Mouse (Mus musculus) cerebellum, postnatal 10 days (tissue): Measurements from ENCODE around the gene Hspb11.

Experiments
- DNase-seq, 2 experiments: peaks; one replicate each; pipeline ENCODE4 v3.0.0; 2021; ENCODE audit warnings: mixed read lengths in 2 of 2

Hspb11 gene

DNA sequence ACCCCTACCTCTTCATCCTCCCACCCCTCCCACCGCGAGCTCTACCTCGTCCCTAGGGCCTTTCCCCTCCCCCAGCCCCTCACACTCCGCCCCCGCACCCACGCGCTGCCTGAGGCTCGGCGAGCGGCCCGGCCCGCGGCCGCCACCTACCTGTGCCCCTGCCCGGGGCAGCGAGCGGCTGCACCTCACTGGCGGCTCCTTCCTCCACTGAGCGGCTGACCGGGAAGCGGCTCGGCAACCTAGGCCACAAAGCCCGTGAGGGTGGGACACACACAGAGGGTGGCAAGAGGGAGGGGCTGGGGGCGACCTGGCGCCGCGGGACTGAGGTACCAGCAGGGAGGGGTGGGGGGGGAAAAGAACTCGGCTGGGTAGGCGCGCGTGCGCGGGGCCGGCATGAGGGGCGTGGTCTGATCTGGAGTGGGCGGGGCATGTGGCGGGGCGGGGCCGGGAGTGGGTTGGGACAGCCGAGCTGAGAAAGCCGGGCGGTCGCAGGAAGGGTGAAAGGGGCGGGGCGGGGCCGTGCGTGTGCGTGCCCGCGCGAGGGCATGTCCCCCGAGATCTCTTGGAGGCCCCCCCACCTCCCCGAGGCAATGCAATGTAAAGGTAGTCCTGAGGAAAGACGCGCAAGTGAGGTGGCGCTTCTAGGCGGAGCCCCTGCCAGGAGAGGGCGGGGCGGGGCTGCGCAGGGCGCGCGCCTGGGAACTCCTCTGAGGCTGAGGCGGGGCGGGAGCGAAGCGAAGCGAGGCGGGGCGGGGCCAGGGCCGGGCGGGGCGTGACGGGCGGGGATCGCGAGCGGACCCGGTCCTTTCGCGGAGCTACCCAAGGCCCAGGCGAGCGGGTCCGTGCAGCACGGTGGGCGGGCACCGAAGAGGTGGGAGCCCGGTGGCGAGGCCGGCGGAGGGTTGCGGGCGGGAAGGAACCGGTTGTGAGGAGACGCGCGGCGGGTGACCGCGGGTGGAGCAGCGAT, at the start of gene Hspb11, which contains the start of gene Lrrc42:
TSS of gene Hspb11 (plus strand) at position 469 of the 967 bp plus-strand sequence.
TSS of gene Lrrc42 (minus strand) at position 408 of the 967 bp plus-strand sequence.
- DNase-seq = peak; percentile 99

DNA sequence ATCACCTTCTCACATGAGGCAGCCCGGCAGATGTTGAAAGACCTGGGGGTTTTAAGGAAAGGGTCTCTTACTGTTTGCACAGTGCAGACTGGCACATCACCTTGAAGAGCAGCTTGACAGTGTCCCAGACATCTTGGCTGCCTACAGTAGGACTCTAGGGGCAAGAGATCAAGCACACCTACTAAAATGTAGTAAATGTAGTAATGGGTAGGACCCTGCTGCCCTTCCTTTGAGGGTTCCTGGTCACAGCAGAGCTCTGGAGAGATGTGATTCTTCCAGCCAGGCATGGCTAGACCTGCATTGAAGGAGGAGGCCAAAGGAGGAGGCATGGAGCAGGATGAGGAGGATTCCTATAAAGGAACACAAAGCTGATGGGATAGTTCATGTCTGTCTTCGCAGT, 46.4 kb upstream of the Hspb11 start:
- DNase-seq = no peak

DNA sequence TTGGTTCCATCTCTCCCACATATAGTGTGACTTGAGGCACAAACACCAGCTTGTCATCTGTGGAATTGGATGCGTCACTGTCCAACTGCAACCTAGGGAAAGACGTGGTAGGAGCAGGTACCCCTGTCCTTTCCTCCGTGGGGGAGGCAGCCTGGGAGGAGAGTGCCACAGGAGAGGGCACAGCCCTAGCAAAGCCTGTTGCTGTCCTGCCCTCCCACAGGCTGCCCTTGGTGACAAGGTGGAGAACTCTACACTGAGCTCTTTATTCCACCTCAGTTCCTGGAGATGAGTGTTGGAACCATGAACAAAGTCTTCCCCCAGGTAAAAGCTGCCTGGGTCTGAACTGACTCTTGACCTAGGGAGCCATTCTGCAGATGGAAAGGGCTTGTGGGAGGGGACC, 44.5 kb upstream of the Hspb11 start, which contains the start of gene Ldlrad1:
TSS of gene Ldlrad1 (plus strand) at position 301 of the 400 bp plus-strand sequence.
- no peak for DNase-seq

DNA sequence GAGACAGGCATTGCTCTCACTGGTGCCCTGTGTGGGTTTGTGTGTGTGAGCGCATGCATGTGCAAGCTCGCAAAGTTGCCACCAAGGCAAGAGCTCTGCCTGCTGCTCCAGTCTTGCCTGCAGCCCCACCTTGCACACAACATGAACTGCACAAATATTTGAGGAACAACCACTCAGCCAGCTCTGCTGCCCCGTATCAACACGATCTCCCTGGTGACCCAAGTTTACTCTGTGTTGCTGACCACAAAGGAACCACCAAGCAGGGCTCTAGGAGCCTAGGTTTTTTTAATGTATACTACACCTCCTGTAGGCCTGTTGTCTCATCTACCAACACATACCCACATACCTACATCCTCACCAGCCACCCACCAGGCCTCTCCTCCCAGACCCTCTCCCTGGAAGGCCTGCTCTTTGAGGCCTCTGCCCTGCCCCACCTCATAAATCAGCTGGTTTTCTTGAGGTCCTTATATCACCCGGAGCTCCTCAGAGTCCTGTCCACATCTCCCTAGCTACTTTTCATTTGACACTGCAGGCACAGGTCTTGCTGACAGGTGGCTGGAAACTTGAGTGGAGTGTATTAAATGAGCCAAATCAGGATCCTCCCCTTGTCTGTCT, 42.8 kb upstream of the Hspb11 start:
- no peak for DNase-seq

DNA sequence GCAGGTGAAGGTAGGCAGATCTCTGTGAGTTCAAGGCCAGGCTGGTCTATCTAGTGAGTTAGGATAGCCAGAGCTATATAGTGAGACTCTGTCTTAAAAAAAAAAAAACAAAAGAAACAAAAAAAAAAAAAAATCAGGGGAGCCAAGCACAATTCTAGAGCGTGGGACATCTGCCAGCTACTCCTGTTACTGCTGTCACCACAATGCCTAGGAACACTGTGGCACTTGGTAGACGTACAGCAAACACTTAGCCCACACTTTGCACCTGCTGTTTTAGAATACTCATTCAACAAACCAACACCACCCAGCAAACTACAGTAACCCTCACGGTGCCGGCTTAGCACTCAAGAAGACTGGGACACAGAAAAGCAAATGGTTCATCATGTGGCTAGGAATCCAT, 41.9 kb upstream of the Hspb11 start:
- DNase-seq = peak; percentile 18 to 21

DNA sequence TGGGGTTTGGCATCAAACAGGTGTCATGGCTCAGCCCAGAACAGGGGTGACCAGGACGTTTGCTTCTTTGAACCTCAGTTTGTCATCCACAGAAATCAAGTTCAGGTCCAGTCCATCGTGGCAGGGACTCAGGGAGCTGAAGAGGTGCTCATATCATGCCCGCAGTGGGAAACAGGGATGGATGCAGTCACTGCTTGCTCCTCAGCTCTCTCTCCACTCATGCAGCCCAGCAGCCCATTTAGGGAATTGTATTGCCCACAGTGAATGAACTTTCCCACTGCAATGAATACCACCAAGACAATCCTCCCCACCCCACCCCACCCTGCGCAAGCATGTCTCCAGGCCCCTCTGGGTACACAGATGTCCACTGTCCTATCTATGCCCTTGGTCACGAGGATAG, 41.5 kb upstream of the Hspb11 start:
- DNase-seq = no peak

DNA sequence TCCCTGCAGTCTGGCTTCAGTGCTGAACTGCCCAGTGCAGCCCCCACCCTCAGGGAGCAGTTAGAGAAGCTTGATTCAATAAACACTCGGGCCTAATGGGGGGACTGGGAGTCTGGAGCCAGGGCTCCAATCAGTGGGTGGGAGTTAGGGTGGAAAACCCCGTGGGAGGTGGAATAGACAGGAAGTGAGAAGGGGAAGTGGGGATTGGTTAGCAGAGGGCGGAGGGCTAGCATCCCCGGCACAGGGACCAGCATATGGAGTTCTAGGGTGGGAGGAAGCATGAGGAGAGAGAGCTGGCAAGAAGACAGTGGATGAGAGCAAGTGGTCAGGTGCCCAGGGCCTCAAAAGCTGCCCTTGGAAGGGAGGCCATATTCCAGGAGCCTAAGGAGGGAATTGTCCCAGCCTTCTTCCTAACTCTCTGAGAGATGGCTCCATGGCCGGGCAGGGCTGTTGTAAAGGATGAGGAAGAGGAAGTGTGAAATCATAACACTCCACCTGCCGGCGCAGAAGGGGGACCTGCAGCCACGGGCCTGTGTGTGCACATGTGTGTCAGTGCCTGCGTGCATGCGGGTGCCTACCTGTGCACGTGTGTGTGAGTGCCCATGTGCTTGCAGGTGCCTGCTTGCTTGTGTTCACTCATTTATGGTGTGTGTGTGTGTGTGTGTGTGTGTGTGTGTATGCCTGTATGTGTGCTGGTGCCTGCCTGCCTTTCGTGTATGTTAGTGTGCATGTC, 39.9 kb upstream of the Hspb11 start:
- peak; percentile 34 to 35 for DNase-seq

DNA sequence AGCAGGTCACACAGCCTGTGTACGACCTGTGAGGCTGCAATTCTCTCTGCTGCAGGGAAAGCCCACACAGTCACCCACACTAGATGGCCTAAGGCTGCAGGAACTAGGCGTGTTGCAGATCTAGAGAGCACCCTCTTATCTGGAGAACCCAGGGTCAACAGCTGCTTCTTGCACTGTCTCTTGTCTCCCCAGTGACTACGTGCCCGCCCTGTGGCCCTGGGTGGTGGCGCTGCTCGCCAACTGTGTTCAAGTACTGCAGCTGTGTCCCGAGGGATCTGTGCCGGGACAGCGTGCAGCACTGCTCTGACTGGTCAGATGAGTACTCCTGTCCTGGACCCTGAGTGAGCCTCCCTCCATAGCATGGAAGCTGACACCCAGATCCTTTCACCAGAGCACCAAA, 35.8 kb upstream of the Hspb11 start:
- no peak for DNase-seq

DNA sequence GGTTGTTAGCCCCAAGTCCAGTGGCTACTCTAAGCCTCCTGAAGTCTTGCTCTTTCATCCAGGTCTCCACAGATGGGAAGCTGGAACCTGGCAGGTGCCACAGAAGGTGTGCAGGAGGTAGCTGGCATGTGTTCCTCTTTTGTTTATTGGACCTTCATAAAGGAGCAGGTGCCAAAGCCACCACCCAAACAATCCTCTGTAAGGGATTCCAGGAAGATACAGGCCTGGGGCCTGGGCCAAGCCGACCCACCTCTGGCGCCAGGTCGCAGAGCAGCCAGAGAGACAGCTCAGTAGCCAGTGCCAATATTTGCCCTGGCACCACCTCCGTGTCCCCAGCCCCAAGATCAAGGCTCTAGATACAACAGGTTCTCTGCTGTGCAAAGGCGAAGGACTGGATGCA, 31.9 kb upstream of the Hspb11 start:
- peak; percentile 36 to 49 for DNase-seq

DNA sequence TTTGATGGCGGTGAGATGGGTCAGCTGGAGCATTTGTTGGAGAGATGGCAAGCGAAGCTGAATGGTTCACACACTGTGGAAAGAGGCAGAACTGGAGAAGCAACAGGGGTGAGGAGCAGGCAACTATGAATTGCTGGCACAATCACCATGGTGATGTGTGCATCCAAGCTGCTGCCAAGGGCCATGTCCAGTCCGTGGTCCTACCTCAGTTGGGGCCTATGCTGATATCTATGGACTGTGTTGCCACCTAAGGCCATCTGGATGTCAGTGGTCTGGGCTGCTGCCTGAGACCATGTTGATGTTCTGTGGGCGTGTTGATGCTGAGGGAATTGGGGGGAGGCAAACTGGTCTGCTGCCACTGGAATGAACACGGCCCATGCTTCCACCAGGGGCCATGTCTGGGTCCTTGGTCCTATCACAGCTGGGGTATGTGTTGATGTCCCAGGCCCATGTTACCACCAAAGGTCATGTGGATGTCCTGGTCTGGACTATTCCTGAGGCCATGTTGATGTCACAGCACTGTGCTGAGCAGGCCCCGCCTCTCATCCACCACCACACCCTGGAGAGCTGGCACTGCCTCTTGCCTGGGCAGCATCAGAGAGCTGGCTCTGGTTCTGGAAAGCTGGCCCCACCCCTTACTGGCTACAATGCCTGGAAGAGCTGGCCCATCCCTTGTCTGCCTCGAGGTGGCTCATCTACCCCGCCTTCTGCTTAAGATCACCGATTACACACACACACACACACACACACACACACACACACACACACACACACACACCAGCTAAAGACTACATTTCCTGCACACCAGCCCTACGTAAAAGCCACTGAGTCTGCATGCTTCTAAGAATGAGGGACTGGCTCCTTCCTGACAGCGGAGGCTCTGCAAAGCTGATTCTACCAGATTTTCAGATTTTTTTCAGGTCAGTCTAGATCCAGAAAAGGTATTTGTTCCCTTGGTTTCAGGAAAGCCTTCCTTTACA, 29.9 kb upstream of the Hspb11 start:
- peak; percentile 92 to 95 for DNase-seq

DNA sequence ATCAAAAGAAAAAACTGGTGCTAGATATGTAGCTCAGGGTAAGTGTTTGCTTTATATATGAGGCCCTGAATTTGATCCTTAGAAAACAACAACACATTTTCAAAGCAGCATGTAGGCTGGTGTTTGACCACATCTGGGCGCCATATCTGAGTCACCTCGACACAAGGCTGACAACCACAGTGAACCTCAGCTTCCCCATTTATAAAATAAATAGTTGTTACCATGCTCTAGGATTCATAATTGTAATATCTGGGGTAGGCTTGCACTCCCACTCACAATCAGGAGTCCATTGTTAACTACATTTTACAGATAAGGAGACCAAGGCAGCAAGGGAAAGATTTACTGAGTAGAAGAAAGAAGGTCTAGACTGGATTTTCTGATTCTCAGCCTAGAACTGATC, 27.1 kb upstream of the Hspb11 start:
- DNase-seq = no peak

DNA sequence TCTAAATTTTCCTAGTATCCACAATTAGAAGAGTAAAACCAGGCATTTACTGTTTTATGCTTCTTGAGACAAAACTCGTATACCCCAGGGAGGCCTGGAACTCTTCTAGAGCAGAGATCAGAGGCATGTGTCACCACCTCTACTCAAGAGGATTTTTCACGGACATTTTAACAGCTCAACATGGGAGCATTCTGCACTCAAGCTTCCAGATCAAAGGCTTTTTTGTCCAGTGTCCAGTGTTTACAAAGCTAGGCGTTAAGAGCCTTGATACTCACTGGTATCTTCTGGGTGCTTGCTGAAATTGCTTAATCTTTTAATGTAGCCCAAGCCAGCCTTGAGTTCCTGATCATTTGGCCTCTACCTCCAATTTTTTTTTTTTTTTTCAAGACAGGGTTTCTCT, 21.2 kb upstream of the Hspb11 start:
- no peak for DNase-seq

DNA sequence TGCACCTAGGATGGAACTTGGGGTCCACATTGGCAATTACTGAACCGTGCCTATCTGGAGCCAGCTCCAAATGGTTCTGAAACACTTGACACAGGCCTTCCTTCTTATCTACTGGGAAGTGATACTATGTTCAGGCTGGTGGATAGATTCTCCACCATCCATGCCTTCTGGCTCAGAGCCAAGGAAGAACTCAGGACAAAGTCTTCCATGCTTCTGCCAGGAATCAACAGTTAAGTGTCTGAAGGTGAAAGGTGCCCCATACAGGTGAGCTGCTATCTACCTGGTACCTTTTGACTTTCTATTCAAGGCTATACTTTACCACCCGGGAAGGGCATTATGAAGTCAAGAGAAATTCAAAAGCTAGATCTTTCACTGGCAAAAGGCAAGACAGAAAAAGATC, 15.1 kb upstream of the Hspb11 start:
- DNase-seq = no peak

DNA sequence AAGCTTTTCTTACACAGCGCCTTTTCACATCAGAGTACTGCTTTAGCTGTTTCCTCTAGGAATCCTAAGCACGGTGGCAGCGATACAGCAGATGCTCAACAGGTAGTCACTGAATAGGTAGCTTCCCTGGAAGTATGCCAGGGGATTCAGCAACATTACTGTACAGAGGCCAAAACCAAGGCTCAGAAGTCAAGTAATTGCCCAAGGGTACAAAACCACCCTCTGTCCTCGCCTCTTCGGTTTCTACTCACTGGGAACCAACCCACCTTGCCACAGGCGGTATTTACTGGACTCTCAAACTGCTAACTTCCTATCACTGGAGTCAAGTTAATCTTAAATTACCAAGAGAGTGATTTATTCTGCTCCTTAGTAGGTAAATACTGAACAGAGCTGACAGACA, 13.2 kb upstream of the Hspb11 start:
- DNase-seq = no peak

DNA sequence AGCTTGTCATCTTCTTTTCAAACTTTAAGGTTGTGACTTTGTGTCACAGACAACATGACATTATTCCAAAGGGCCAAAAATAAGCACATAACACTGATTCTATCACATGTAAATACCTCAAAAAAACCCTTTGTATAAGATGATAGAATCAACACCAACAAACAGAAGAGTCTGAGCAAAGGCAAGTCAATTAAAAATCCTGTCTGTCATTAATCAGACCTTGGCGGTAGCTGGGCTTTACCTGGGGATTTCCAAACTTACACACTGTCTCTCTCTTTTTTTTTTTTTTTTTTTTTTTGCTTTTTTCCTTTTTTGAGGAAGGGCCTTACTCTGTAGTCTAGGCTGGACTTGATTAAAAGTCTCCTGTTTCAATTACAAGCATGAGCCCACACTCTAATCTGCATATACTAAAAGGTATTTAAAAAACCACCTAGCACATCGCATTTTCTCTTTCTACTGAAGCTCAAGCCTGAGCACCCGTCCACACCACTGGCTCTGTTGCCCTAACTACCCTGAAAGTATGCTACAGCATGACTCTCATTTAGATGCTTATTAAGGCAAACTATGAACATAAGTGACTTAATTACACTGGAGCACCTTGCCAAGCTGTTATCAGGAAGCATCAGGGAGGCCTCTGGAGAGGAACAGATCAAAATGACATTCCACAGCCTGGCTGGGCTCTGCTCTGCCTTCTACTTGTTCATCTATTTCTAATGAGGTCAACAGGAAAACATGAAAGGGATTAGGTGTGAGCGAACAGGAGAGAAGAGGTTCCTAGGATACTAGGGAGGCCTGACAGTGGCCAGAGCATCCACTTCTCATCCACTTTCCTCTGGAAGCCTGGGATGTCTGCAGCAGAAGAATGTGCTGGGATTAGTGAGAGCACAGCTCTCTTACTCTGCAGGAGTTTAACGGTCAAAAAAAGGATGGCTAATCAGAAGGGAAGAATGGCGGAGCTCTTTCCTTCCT, 9.7 kb upstream of the Hspb11 start:
- no peak for DNase-seq

DNA sequence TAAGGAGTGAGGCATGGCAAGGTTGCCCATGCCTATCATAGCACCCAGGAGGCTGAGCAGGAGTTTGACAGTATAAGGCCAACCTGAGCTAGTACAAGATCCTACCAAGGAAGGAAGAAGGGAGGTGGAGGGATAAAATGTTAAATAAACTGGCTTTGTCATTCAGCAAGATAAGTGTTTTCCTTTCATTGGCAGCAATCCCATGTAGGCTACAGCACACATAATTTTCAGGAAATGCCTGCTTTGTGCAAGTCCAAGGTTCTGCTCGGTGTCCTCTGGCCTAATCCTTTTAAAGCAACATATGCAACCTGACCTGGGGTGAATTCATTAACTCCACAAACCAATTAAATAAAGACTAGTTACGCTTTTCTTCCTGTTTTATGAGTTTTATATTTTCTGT, 8.0 kb upstream of the Hspb11 start:
- no peak for DNase-seq

DNA sequence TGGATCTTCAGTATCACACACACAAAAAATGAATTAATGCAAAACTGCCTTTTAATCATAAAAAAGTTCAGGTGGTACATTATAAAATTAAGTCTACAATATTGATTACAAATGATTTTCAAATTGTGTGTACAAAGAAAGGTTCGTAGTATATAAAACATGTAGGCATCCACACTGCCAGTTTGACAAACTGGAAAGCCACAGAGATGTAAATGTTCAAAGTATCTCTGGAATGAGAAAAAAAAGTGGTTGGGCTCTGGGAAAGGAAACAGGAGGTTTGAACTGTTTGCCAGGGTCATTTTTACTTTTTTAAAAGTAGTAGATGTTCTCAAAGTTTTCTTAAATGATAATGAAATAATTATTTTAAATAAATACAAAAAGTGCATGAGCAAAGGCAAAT, 7.4 kb upstream of the Hspb11 start:
- no peak for DNase-seq

DNA sequence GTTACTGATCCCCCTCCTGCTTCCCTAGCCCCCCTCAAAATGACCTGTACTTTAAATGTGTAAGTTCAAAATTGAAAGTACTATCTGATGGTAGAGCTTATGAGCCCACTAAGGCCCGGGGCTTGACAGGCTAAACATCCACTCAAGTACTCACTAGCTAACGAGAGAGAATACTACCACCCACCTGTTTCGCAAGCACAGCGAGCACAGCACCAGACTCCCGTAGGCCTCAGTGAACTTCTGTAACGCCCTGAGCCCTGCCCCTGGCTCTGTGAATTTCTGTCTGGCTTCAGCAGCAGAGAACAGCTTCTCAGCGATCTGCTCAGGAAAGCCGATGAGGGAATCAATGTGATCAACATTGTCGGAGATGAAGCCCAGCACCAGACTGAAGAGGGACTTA, 6.3 kb upstream of the Hspb11 start:
- no peak for DNase-seq

DNA sequence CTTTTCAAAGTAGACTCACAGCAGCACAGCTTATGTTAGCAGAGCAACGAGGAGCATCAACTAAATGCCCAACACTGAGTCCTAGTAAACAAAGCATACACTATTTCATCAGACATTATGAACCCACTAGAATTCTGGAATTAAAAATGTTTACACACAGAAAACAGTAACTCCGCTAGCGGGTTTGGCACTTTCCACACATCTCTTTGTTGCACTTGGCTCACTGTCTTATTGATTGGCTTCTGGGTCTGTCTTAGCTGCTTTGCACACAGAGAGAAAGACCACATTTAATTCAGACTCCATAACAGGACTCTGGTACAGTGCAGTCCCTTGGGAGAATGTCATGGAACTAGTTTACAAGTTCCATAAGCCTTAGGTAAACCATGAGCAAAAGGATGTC, 5.3 kb upstream of the Hspb11 start:
- peak in 1 of 2 experiments; percentile 7 for DNase-seq

DNA sequence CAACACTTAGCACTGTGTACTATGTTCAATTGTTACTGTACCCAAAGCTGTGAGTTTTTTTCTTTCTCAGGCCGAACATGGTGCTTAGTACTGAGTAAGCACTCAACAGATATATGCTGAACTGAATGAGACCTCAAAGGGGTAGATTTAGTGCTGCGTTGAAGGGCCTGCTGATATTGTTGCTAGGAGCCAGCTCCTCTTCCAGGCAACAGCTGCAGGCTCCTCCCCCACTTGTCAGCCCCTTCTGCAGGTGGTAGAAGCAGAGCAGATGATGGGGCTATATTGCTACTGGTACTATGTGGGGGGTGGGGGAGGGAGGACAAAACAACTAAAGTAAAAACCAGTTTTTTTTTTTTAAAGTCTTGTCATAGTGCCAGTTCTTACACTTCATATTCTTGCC, 3.9 kb upstream of the Hspb11 start:
- DNase-seq = peak in 1 of 2 experiments; percentile 28

DNA sequence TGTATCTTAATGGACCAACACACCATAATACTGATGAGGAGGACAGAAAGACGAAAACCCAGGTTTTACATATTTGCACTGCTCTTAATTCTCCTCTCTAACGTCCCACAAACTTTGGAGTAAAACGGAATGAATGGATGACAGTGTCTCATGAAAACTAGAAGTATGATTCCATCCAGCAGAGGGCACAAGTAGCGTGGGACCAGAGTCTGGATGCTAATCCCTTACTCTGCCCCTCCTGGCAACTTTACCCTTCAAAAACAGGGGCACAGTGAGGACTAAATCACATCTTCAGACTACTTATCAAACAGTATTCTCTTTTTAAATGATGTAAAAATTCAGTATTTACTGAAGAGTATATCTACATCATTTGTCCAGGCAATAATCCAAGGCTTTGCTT, 2.9 kb upstream of the Hspb11 start:
- peak; percentile 76 to 83 for DNase-seq
